ENCODE assay signal across 8 mouse cellular contexts in the genomic region with DNA sequence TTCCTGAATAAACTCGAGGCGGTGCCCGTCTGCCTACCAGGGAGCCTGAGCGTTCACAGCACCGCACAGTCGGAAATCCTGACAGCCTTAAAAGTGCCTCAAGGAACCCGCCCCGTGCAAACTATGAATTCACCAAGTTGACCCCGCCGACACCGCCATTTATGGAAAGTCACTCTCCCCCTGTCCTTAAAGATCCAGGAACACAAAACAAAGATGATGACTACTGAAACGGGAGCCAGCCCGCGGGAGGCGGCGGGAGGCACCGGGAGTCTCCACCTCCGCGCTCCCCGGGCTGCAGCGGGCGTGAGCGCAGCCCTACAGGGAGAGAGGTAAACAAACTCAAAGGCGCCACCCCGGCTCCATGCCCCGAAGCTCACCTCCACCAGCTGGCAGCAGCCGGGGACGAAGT. TPM values are rescaled to one million over a fixed set of nuclear protein-coding genes. Genes with fewer than 3 reads are reported as not detected.
DNase-seq lines count a peak whose midpoint lies in the region; ATAC-seq and TF ChIP-seq lines count a peak whose summit lies in the region.

No protein-coding gene starts in this region.

- H3K4me1 ChIP-seq in heart, embryonic 12.5 days (replicated peaks), result peaks cover 20% of the 10 kb centered on the region
- H3K4me1 ChIP-seq in CH12.LX (ENCODE audit: control insufficient read depth in 1 of 2, insufficient read depth in 2 of 2), result peaks cover 7 to 20% of the 10 kb centered on the region in 2 experiments
- peaks cover 18% of the 10 kb centered on the region for H3K4me1 ChIP-seq in embryonic facial prominence, embryonic 14.5 days (ENCODE audit: control insufficient read depth, insufficient read depth, low read length)
- peaks cover 8% of the 10 kb centered on the region; the same call in 1 of the 2 replicates for H3K4me1 ChIP-seq in intestine, postnatal 0 days (replicated peaks; ENCODE audit: control insufficient read depth, insufficient read depth, low read length)

- peak overlapping the region; percentile 97 for H3K4me2 ChIP-seq in heart, embryonic 12.5 days
- H3K4me2 ChIP-seq in CH12.LX (ENCODE audit: insufficient read depth, low read depth, poor library complexity, severe bottlenecking), result peak overlapping the region; percentile 87
- peak overlapping the region; percentile 65 for H3K4me2 ChIP-seq in embryonic facial prominence, embryonic 14.5 days (ENCODE audit: low read depth, low read length)
- H3K4me2 ChIP-seq in intestine, postnatal 0 days (replicated peaks; ENCODE audit: low read depth), result peak overlapping the region; percentile 72
- peak overlapping the region; percentile 92 for H3K4me2 ChIP-seq in myocyte (ENCODE audit: low read depth)

- H3K9me3 ChIP-seq in heart, embryonic 12.5 days (replicated peaks), result no peaks in the 10 kb centered on the region
- H3K9me3 ChIP-seq in CH12.LX (replicated peaks; ENCODE audit: low read length), result no peaks in the 10 kb centered on the region
- no peaks in the 10 kb centered on the region for H3K9me3 ChIP-seq in embryonic facial prominence, embryonic 14.5 days (ENCODE audit: control insufficient read depth, low read length)
- no peaks in the 10 kb centered on the region for H3K9me3 ChIP-seq in intestine, postnatal 0 days (ENCODE audit: control insufficient read depth)

- no peak for TF ChIP-seq RAD21 in CH12.LX (IDR thresholded peaks at IDR 0.05; ENCODE audit: low read depth, low read length)

- ATAC-seq in heart, embryonic 12.5 days (ENCODE audit: insufficient number of reproducible peaks, low FRiP score), result peak; percentile 77
- peak; percentile 71 for ATAC-seq in embryonic facial prominence, embryonic 14.5 days (ENCODE audit: low read depth)
- peak; percentile 83 for ATAC-seq in intestine, postnatal 0 days

- H3K27me3 ChIP-seq in heart, embryonic 12.5 days (replicated peaks), result no peaks in the 10 kb centered on the region
- H3K27me3 ChIP-seq in CH12.LX (replicated peaks), result no peaks in the 10 kb centered on the region
- no peaks in the 10 kb centered on the region for H3K27me3 ChIP-seq in embryonic facial prominence, embryonic 14.5 days (replicated peaks; ENCODE audit: control insufficient read depth, insufficient read depth, low read length)
- H3K27me3 ChIP-seq in intestine, postnatal 0 days (replicated peaks; ENCODE audit: control insufficient read depth, insufficient read depth, low read length), result no peaks in the 10 kb centered on the region
- no peaks in the 10 kb centered on the region for H3K27me3 ChIP-seq in myocyte (ENCODE audit: control insufficient read depth, insufficient read depth, insufficient read length)

- peak overlapping the region; percentile 99 for H3K27ac ChIP-seq in heart, embryonic 12.5 days (ENCODE audit: poor library complexity, severe bottlenecking)
- H3K27ac ChIP-seq in CH12.LX (ENCODE audit: insufficient read depth, low read depth), result peak overlapping the region; percentile 21; the same call in 1 of the 2 replicates
- H3K27ac ChIP-seq in embryonic facial prominence, embryonic 14.5 days (replicated peaks; ENCODE audit: low read depth, low read length), result peak overlapping the region; percentile 98
- peak overlapping the region; percentile 87 for H3K27ac ChIP-seq in intestine, postnatal 0 days (ENCODE audit: low read depth, low read length)

- in situ Hi-C loops in CH12.LX (cut with MboI; ENCODE audit: low pct_ligation_motif_present, low pct_unique_long_range_greater_than_20kb, low sequenced_read_pairs), result loop anchor here (10.0 kb wide), 1 partner anchor 63 kb away; the partner anchor contains the start of gene Ccng1

- peak overlapping the region; percentile 4 for H3ac ChIP-seq in myocyte (ENCODE audit: control insufficient read depth, insufficient read length)

- H3K36me3 ChIP-seq in heart, embryonic 12.5 days, result peaks cover 10% of the 10 kb centered on the region
- H3K36me3 ChIP-seq in CH12.LX (replicated peaks in 1 of 2; ENCODE audit: control insufficient read depth in 1 of 2, insufficient read depth in 1 of 2, low read length in 1 of 2) (peaks cover 10 to 29% of the 10 kb centered on the region in 2 experiments), myocyte (ENCODE audit: control insufficient read depth, insufficient read depth) (no peaks in the 10 kb centered on the region)
- peaks cover 5% of the 10 kb centered on the region for H3K36me3 ChIP-seq in embryonic facial prominence, embryonic 14.5 days (ENCODE audit: control insufficient read depth, insufficient read depth, low read length)
- H3K36me3 ChIP-seq in intestine, postnatal 0 days (ENCODE audit: control insufficient read depth, insufficient read depth), result peaks cover 11% of the 10 kb centered on the region

- dilution Hi-C loops in CH12.LX (cut with MboI; ENCODE audit: extremely low pct_ligation_motif_present, extremely low pct_unique_long_range_greater_than_20kb, low sequenced_read_pairs), result no loop called here

- peaks cover 44% of the 10 kb centered on the region for H3K79me2 ChIP-seq in CH12.LX (replicated peaks; ENCODE audit: control insufficient read depth, extremely low read depth, insufficient read depth, poor library complexity, severe bottlenecking)
- H3K79me2 ChIP-seq in myocyte (ENCODE audit: control insufficient read depth, insufficient read depth), result peaks cover 51% of the 10 kb centered on the region

- no peak for DNase-seq in heart, postnatal 36 days
- peak; percentile 44 for DNase-seq in CH12.LX (ENCODE audit: extremely low read depth)
- peak; percentile 55 for DNase-seq in embryonic facial prominence, embryonic 14.5 days (ENCODE audit: low spot score)
- no peak for DNase-seq in thymus, postnatal 25 days
- no peak for DNase-seq in urinary bladder, postnatal 14 days (ENCODE audit: low spot score)

- under 1% methylated on average over 28 of the region's 28 CpGs for WGBS in heart, embryonic 12.5 days
- WGBS in embryonic facial prominence, embryonic 14.5 days, result 0% methylated on average over 27 of the region's 28 CpGs
- WGBS in intestine, postnatal 0 days, result under 1% methylated on average over 28 of the region's 28 CpGs

- H3K9ac ChIP-seq in heart, embryonic 12.5 days, result peak overlapping the region; percentile 81
- H3K9ac ChIP-seq in CH12.LX (ENCODE audit: insufficient read depth, low read depth), result peak overlapping the region; percentile 88
- H3K9ac ChIP-seq in embryonic facial prominence, embryonic 14.5 days (ENCODE audit: low read depth, low read length), result peak overlapping the region; percentile 77
- peak overlapping the region; percentile 83 for H3K9ac ChIP-seq in intestine, postnatal 0 days (ENCODE audit: low read depth, low read length)

- intact Hi-C loops in heart, postnatal 36 days (cut with DNase I), result loop anchor here (1.0 kb wide), 2 partner anchors 41 to 63 kb away; partner anchors contain the start of genes Ccng1, Hmmr and Nudcd2

- peak overlapping the region; percentile 71 for H3K4me3 ChIP-seq in heart, embryonic 12.5 days
- H3K4me3 ChIP-seq in CH12.LX (replicated peaks in 1 of 3; ENCODE audit: low read depth in 2 of 3, low read length in 2 of 3, poor library complexity in 1 of 3) (peak overlapping the region; percentile 85 to 93 (median 89)), myocyte (peak overlapping the region; percentile 35)
- H3K4me3 ChIP-seq in embryonic facial prominence, embryonic 14.5 days (ENCODE audit: low read depth, low read length), result peak overlapping the region; percentile 88
- peak overlapping the region; percentile 82 for H3K4me3 ChIP-seq in intestine, postnatal 0 days (ENCODE audit: low read depth, low read length)

- TF ChIP-seq POLR2A in CH12.LX (IDR thresholded peaks at IDR 0.05; ENCODE audit: low read depth, low read length) (no peak), myocyte (IDR thresholded peaks at IDR 0.05; ENCODE audit: insufficient read length, low read depth) (no peak)

- no peak for TF ChIP-seq CTCF in CH12.LX (conservative IDR thresholded peaks at IDR 0.05 in 1 of 2, IDR thresholded peaks at IDR 0.05 in 1 of 2; ENCODE audit: low read depth in 2 of 2, low read length in 2 of 2)
- TF ChIP-seq CTCF in intestine, postnatal 0 days (IDR thresholded peaks at IDR 0.05; ENCODE audit: low read depth), result peak; percentile 6; the same call in 1 of the 2 replicates

- no peak for TF ChIP-seq EP300 in CH12.LX (IDR thresholded peaks at IDR 0.05; ENCODE audit: low read length)

TF ChIP-seq in CH12.LX, 34 proteins besides CTCF, POLR2A, EP300 and RAD21 (continues in another document):
- no peak for TF ChIP-seq HCFC1 (IDR thresholded peaks at IDR 0.05; ENCODE audit: low read depth, low read length)
- TF ChIP-seq ZKSCAN1 (IDR thresholded peaks at IDR 0.05; ENCODE audit: borderline replicate concordance, low read depth, low read length), result no peak

TF ChIP-seq in myocyte, 11 proteins besides CTCF, POLR2A, EP300 and RAD21:
- TF ChIP-seq SRF (IDR thresholded peaks at IDR 0.05; ENCODE audit: control insufficient read depth, insufficient read length, low read depth) (peak; percentile 65), USF1 (IDR thresholded peaks at IDR 0.05; ENCODE audit: low read depth) (no peak)

RNA-seq across cellular contexts. Expression of gene Mat2b, which starts 2.9 kb away (rescaled TPM):
- 113 TPM in 2 replicates for polyA plus RNA-seq in heart, embryonic 12.5 days (2016; fragmentation: Nextera tagmentation; extraction: Ambion mirVana)
- 100 to 1,000 TPM; 107 TPM for total RNA-seq in heart, postnatal 36 days (2021)
- total RNA-seq in CH12.LX (2012; rRNA removed), result 69.3 and 71.3 TPM in 2 replicates
- 122 and 138 TPM in 2 replicates for total RNA-seq in CH12.LX (2014; rRNA removed)
- 99.8 and 100 TPM in 2 replicates for polyA plus RNA-seq in CH12.LX (2012; ENCODE audit: insufficient read length, low read depth)
- polyA plus RNA-seq in embryonic facial prominence, embryonic 14.5 days (2014; fragmentation: Nextera tagmentation; extraction: Ambion mirVana), result 92.5 and 92.8 TPM in 2 replicates
- 71.8 and 75.7 TPM in 2 replicates for polyA plus RNA-seq in intestine, postnatal 0 days (2015; fragmentation: Nextera tagmentation; extraction: Ambion mirVana)
- 29.3 TPM for polyA plus RNA-seq in myocyte (2012; fragmentation: generic; extraction: Trizol)

RNA-seq across cellular contexts. Expression of gene Hmmr, which starts 41.1 kb away (rescaled TPM):
- 56.7 and 61.9 TPM in 2 replicates for polyA plus RNA-seq in heart, embryonic 12.5 days (2016; fragmentation: Nextera tagmentation; extraction: Ambion mirVana)
- under 1 TPM; 0.44 to 0.65 TPM for total RNA-seq in heart, postnatal 36 days (2021)
- 64.2 and 70.6 TPM in 2 replicates for total RNA-seq in CH12.LX (2012; rRNA removed)
- 109 and 138 TPM in 2 replicates for total RNA-seq in CH12.LX (2014; rRNA removed)
- polyA plus RNA-seq in CH12.LX (2012; ENCODE audit: insufficient read length, low read depth), result 64.3 and 65.3 TPM in 2 replicates
- polyA plus RNA-seq in embryonic facial prominence, embryonic 14.5 days (2014; fragmentation: Nextera tagmentation; extraction: Ambion mirVana), result 35.2 and 38.3 TPM in 2 replicates
- 8.3 and 8.7 TPM in 2 replicates for polyA plus RNA-seq in intestine, postnatal 0 days (2015; fragmentation: Nextera tagmentation; extraction: Ambion mirVana)
- polyA plus RNA-seq in myocyte (2012; fragmentation: generic; extraction: Trizol), result 8.4 TPM

RNA-seq across cellular contexts. Expression of gene Nudcd2, which starts 41.4 kb away (rescaled TPM):
- 113 and 125 TPM in 2 replicates for polyA plus RNA-seq in heart, embryonic 12.5 days (2016; fragmentation: Nextera tagmentation; extraction: Ambion mirVana)
- total RNA-seq in heart, postnatal 36 days (2021), result 10 to 100 TPM; 12.3 to 17.8 TPM
- 89.8 and 109 TPM in 2 replicates for total RNA-seq in CH12.LX (2012; rRNA removed)
- total RNA-seq in CH12.LX (2014; rRNA removed), result 221 and 265 TPM in 2 replicates
- polyA plus RNA-seq in CH12.LX (2012; ENCODE audit: insufficient read length, low read depth), result 107 and 119 TPM in 2 replicates
- 122 and 138 TPM in 2 replicates for polyA plus RNA-seq in embryonic facial prominence, embryonic 14.5 days (2014; fragmentation: Nextera tagmentation; extraction: Ambion mirVana)
- 70.3 and 71.2 TPM in 2 replicates for polyA plus RNA-seq in intestine, postnatal 0 days (2015; fragmentation: Nextera tagmentation; extraction: Ambion mirVana)
- 43.5 TPM for polyA plus RNA-seq in myocyte (2012; fragmentation: generic; extraction: Trizol)

Comparison
In these comparisons a context has a peak if more than half of its experiments do, and no peak if none do; other contexts are left out.
1. H3K27ac ChIP-seq: peak in every context shown above with its lines; median percentile 99 in heart, embryonic 12.5 days; 98 in embryonic facial prominence, embryonic 14.5 days; 87 in intestine, postnatal 0 days; 21 in CH12.LX.
2. H3K4me3 ChIP-seq: peak in every context shown above with its lines; median percentile 89 in CH12.LX; 88 in embryonic facial prominence, embryonic 14.5 days; 82 in intestine, postnatal 0 days; 71 in heart, embryonic 12.5 days; 35 in myocyte.
3. DNase-seq: peak in CH12.LX (single experiment) and embryonic facial prominence, embryonic 14.5 days (single experiment); none in heart, postnatal 36 days (0 of 2), thymus, postnatal 25 days (single experiment) and urinary bladder, postnatal 14 days (single experiment).
4. Peak in every context shown above with its lines, with median percentiles within 50 percentile points of each other: ATAC-seq, H3K4me2 ChIP-seq and H3K9ac ChIP-seq.